ENCODE assay signal across 16 mouse cellular contexts in the genomic region with DNA sequence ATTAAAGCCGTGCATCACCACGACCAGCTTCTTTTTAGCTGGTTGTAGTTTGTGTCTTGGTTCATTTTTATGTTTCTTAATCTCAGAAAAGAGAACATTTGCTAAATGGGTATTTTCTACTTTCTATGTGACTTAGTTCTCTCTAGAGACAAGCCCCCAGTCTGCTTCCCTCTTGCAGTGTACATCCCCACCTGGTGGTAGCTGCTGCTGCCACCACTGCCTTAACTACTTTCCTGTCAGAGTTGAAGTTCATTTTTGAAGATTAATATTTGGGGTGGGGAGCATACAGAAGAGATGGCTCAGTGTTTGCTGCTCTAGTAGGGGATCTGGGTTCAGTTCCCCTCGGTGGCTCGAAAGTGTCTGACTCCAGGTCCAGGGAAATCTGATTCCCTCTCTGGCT. TPM values are rescaled to one million over a fixed set of nuclear protein-coding genes. Genes with fewer than 3 reads are reported as not detected.
DNase-seq lines count a peak whose midpoint lies in the region; ATAC-seq and TF ChIP-seq lines count a peak whose summit lies in the region.
"Had no signal": no experiment of that assay in that cellular context is flagged by ENCODE, and none has a peak within 500 bp of the region (broad histone marks: within the 10 kb centered on the region; RNA-seq: fewer than 3 reads in every experiment).

No protein-coding gene starts in this region.

- H3K9ac ChIP-seq in kidney, postnatal 0 days (ENCODE audit: low read depth, low read length): no peak overlapping the region
- no peak overlapping the region for H3K9ac ChIP-seq in ES-Bruce4 (ENCODE audit: low read depth, poor library complexity, severe bottlenecking)
- H3K9ac ChIP-seq: embryonic facial prominence, embryonic 15.5 days; forebrain, embryonic 13.5 days; hindbrain, embryonic 15.5 days; midbrain, embryonic 12.5 days had no signal

- WGBS in kidney, postnatal 0 days: 90% methylated on average over 4 of the region's 4 CpGs

- no peak overlapping the region for H3K4me2 ChIP-seq in kidney, postnatal 0 days (ENCODE audit: low read length)
- H3K4me2 ChIP-seq: embryonic facial prominence, embryonic 15.5 days; forebrain, embryonic 13.5 days; hindbrain, embryonic 15.5 days; liver, embryonic 11.5 days; midbrain, embryonic 12.5 days had no signal

- no peak for TF ChIP-seq EP300 in ES-Bruce4 (IDR thresholded peaks at IDR 0.05; ENCODE audit: insufficient read depth, low read depth, low read length)

- no peak for DNase-seq in kidney, postnatal 0 days (ENCODE audit: low spot score)
- DNase-seq in kidney, adult 9 months: no peak
- DNase-seq in lung, postnatal 10 days: peak; percentile 19
- DNase-seq in lung, postnatal 14 days: no peak
- no peak for DNase-seq in T-cell, adult 2 months (ENCODE audit: low spot score)
- DNase-seq: heart, adult 18-20 months; heart, postnatal 14 days; right cerebral cortex, adult 18-20 months had no signal

- no peaks in the 10 kb centered on the region for H3K36me3 ChIP-seq in kidney, postnatal 0 days (ENCODE audit: insufficient read depth, low read length)
- no peaks in the 10 kb centered on the region for H3K36me3 ChIP-seq in ES-Bruce4 (ENCODE audit: control insufficient read depth, insufficient read depth, low read length, poor library complexity, severe bottlenecking)

- ATAC-seq in kidney, postnatal 0 days (replicated peaks; ENCODE audit: low FRiP score, low read depth): no peak
- ATAC-seq: forebrain, embryonic 13.5 days had no signal

- no peaks in the 10 kb centered on the region for H3K9me3 ChIP-seq in kidney, postnatal 0 days (replicated peaks; ENCODE audit: low read length)
- no peaks in the 10 kb centered on the region for H3K9me3 ChIP-seq in ES-Bruce4 (replicated peaks; ENCODE audit: control insufficient read depth, insufficient read depth, low read length, poor library complexity, severe bottlenecking)
- H3K9me3 ChIP-seq: embryonic facial prominence, embryonic 15.5 days; forebrain, embryonic 13.5 days; hindbrain, embryonic 15.5 days; midbrain, embryonic 12.5 days had no signal

- H3K4me3 ChIP-seq in kidney, postnatal 0 days (replicated peaks; ENCODE audit: low read depth, low read length): no peak overlapping the region
- H3K4me3 ChIP-seq in ES-Bruce4 (ENCODE audit: low read depth, low read length): no peak overlapping the region
- no peak overlapping the region for H3K4me3 ChIP-seq in cortical plate, adult 2 months (ENCODE audit: insufficient read depth, low read length)
- H3K4me3 ChIP-seq: embryonic facial prominence, embryonic 15.5 days; forebrain, embryonic 13.5 days; hindbrain, embryonic 15.5 days; midbrain, embryonic 12.5 days had no signal

- H3K4me1 ChIP-seq in kidney, postnatal 0 days (replicated peaks; ENCODE audit: insufficient read depth, low read length): no peaks in the 10 kb centered on the region
- no peaks in the 10 kb centered on the region for H3K4me1 ChIP-seq in ES-Bruce4 (ENCODE audit: control insufficient read depth, insufficient read depth, low read length)
- H3K4me1 ChIP-seq in cortical plate, adult 2 months (ENCODE audit: control insufficient read depth, insufficient read depth, low read length): peaks cover 1% of the 10 kb centered on the region; the same call in 1 of the 2 replicates
- H3K4me1 ChIP-seq: midbrain, embryonic 12.5 days had no signal

- TF ChIP-seq POLR2A in ES-Bruce4 (IDR thresholded peaks at IDR 0.05; ENCODE audit: insufficient read depth, low read length): no peak
- TF ChIP-seq POLR2A in cortical plate, adult 2 months (IDR thresholded peaks at IDR 0.05; ENCODE audit: extremely low read depth, insufficient read depth, low read length): no peak

- TF ChIP-seq CTCF in kidney, postnatal 0 days (IDR thresholded peaks at IDR 0.05; ENCODE audit: low read depth): peak; percentile 54
- peak; percentile 4 for TF ChIP-seq CTCF in ES-Bruce4 (IDR thresholded peaks at IDR 0.05; ENCODE audit: low read depth, low read length)
- TF ChIP-seq CTCF in cortical plate, adult 2 months (IDR thresholded peaks at IDR 0.05; ENCODE audit: extremely low read depth, insufficient read depth, low read length): peak; percentile 25; the same call in 1 of the 2 replicates

- no peak overlapping the region for H3K27ac ChIP-seq in kidney, postnatal 0 days
- H3K27ac ChIP-seq in ES-Bruce4 (ENCODE audit: insufficient read depth, low read length): no peak overlapping the region
- no peak overlapping the region for H3K27ac ChIP-seq in cortical plate, adult 2 months (ENCODE audit: insufficient read depth, low read length)
- H3K27ac ChIP-seq: embryonic facial prominence, embryonic 15.5 days; hindbrain, embryonic 15.5 days; macrophage; midbrain, embryonic 12.5 days had no signal

- H3K27me3 ChIP-seq in kidney, postnatal 0 days (ENCODE audit: insufficient read depth, low read length): no peaks in the 10 kb centered on the region
- H3K27me3 ChIP-seq in ES-Bruce4 (ENCODE audit: control insufficient read depth, insufficient read depth, low read length, poor library complexity, severe bottlenecking): no peaks in the 10 kb centered on the region
- H3K27me3 ChIP-seq: embryonic facial prominence, embryonic 15.5 days; forebrain, embryonic 13.5 days; hindbrain, embryonic 15.5 days; midbrain, embryonic 12.5 days had no signal

RNA-seq across cellular contexts. Expression of a gene that starts 31.9 kb away (rescaled TPM):
- polyA plus RNA-seq in kidney, postnatal 0 days (2015; fragmentation: Nextera tagmentation; extraction: Ambion mirVana): 0.49 TPM in 1 of 2 replicates, not detected in the other
- not detected in 2 replicates for polyA plus RNA-seq in ES-Bruce4 (2011; ENCODE audit: insufficient read depth, insufficient read length, low read depth, missing spikeins)
- 0.31 and 0.68 TPM in 2 replicates for polyA plus RNA-seq in cortical plate, adult 2 months (2012; rRNA removed)
- polyA plus RNA-seq: embryonic facial prominence, embryonic 15.5 days; macrophage had no signal

RNA-seq across cellular contexts. Expression of a gene that starts 33.2 kb away (rescaled TPM):
- polyA plus RNA-seq in kidney, postnatal 0 days (2015; fragmentation: Nextera tagmentation; extraction: Ambion mirVana): 2.3 and 2.4 TPM in 2 replicates
- polyA plus RNA-seq in ES-Bruce4 (2011; ENCODE audit: insufficient read depth, insufficient read length, low read depth, missing spikeins): 7.2 and 7.3 TPM in 2 replicates
- 5.7 and 6.1 TPM in 2 replicates for polyA plus RNA-seq in cortical plate, adult 2 months (2012; rRNA removed)

RNA-seq across cellular contexts. Expression of a gene that starts 44.8 kb away (rescaled TPM):
- 28.8 TPM in 2 replicates for polyA plus RNA-seq in kidney, postnatal 0 days (2015; fragmentation: Nextera tagmentation; extraction: Ambion mirVana)
- polyA plus RNA-seq in ES-Bruce4 (2011; ENCODE audit: insufficient read depth, insufficient read length, low read depth, missing spikeins): 25.1 and 25.9 TPM in 2 replicates
- 30.9 and 31.8 TPM in 2 replicates for polyA plus RNA-seq in cortical plate, adult 2 months (2012; rRNA removed)

Comparison
In these comparisons a context has a peak if more than half of its experiments do, and no peak if none do; other contexts are left out.
1. CTCF ChIP-seq: peak in every context shown above with its lines; median percentile 54 in kidney, postnatal 0 days; 25 in cortical plate, adult 2 months; 4 in ES-Bruce4.